Mouse (Mus musculus): ENCODE results near the gene Kcnj15.
A peak's percentile ranks its signal among the peaks of the same experiment; 100 is the strongest.

Gene Kcnj15

DNA sequence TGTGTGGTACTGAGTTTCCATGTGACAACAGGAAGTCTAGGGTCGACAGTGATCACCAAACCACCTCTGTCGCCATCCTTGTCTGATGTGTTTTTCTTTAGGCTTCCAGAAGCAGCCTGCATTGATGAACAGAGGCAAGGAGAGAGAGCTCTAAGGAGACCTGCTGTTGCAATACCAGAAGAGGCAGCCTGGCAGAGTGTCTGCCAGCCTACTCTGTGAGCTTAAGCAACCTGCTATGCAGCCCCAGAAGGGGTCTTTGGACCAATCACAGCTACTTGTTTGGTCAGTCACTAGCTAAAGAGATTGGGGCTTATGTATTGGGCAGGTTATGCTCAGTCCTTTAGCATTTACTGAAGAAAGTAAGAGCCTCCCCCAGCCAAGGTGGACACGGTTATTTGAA lies 11.9 kb upstream of the Kcnj15 start:
- no peak for DNase-seq (ENCODE audit: low spot score)

DNA sequence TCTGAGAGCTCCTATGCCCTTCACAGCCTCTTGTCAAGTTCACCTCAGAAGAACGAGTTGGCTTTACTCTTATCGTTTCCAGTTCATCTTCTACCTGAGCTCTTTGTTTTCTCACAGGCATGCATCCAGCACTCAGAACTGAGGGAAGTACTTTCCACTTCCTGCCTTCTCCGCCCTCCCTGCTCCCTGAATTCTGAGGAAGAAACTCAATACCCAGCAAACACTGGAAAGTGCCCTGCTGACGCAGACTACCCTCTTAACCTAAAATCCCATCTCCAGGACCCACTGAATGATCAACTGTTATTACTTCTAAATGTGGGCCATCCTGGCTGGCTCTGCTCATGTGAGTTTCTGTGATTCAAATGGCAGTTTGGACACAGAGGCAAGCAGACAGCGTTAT lies 8.7 kb upstream of the Kcnj15 start:
- DNase-seq (ENCODE audit: low spot score), result no peak

DNA sequence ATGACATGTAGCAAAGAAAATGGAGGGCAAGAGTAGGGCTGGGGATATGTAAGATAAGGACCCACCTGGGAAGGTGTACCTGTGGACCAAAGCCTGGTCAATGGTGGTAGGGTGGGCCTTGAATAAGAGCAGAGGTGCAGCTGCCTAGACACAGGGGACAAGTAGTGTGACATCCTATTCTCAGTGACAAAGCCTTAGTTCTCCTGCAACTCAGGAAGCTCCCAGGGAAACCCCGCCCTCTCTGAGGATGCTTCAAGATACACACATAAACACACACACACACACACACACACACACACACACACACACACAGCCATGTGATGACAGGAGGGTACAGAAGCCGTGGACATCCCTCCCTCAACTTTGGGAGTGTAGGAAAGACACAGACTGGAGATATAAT lies 710 bp upstream of the Kcnj15 start:
- DNase-seq (ENCODE audit: low spot score), result no peak

- no peak for DNase-seq (ENCODE audit: low spot score)
Measured at GRCm38 (mm10) chr16:95258100-95258499, 742 bp downstream of the Kcnj15 start.

GRCm38 (mm10) chr16:95259505-95259904 lies 2.1 kb downstream of the Kcnj15 start:
- DNase-seq (ENCODE audit: low spot score), result no peak

- no peak for DNase-seq (ENCODE audit: low spot score)
Measured at GRCm38 (mm10) chr16:95260693-95261092, 3.3 kb downstream of the Kcnj15 start.

GRCm38 (mm10) chr16:95261807-95262206 lies 4.4 kb downstream of the Kcnj15 start:
- no peak for DNase-seq (ENCODE audit: low spot score)

DNA sequence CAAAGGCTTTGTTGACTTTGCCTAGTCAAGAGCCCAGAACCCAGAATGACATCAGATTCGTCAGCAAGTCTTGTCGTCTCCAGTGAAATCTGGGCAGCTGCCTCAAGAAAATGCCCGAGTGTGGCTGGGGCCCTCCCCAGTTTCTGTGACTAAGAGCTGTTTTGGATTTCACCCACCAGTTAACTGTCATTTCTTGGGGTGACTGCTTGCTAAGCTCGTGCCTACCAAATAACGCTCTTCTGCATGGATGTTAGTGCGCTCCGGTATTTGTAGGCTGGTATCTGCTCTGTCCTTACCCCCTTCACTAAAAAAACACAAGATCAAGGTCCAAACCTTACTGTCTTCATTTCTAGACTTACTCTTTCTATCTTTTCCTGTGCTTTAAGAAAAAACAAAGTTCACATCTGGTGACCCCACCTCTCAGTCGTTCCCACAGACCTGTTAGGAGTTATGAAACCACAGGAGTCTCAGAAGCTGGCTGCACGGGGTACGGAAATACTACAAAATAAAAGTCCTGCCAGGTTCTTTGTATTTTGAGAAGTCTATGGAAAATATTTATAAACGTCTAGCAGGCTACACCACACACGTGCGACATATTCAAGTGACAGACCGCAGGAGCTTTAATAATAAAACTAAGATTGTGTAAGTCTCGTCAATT lies 5.5 kb downstream of the Kcnj15 start:
- DNase-seq (ENCODE audit: low spot score), result no peak

DNA sequence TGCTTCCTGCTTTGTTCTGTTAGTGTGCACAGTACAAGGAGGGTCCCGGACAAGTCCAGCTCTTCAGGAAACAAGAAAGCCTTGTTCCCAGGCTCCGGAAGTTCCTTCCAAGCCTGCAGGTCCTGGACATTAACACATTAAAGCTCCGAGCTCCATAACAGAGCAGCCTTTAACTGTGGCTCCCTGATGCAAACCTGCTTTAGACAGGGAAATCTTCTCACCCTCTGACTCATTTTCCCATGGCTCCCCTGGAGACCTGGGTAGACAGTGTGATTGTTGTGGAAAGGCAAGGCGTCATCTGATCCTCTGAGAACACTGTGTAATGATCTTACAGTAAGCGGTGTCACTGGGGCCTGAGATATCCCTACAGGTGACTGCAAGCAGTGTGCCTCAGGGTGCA lies 7.0 kb downstream of the Kcnj15 start:
- DNase-seq (ENCODE audit: low spot score), result no peak

DNA sequence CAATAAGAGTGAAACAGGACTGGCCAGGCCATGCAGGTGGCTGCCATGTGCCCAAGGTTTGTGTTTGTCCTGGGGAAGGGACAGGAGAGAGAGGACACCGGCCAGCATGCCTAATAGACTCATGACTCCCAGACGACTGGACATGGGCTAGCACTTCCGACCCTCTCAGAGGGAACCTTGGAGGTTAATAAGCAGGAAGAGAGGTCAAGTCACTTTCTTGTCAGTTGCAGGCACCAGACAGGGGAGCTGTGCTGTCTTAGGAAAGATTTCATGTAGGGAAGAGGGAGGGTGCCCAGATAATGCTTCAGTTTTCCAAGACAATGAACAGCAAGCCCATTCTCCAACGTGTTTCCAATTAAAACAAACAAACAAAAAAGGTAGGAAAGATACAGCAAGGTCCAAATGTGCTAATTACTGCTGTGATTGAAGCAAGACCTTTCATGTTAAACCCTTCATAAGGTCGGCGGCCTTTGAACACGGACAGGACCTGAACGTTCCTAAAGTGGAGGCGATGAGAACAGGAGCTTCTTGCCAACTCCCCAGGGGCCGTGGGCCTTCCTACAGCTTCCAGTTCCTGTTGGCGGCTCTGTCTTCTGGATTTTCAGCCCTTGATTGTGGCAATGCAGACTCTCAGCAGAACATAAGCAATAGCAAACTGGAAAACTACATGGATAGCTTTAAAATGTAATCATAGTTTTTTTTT lies 10.3 kb downstream of the Kcnj15 start:
- DNase-seq (ENCODE audit: low spot score), result no peak

- no peak for DNase-seq (ENCODE audit: low spot score)
Measured at GRCm38 (mm10) chr16:95269610-95270009, 12.3 kb downstream of the Kcnj15 start.

DNA sequence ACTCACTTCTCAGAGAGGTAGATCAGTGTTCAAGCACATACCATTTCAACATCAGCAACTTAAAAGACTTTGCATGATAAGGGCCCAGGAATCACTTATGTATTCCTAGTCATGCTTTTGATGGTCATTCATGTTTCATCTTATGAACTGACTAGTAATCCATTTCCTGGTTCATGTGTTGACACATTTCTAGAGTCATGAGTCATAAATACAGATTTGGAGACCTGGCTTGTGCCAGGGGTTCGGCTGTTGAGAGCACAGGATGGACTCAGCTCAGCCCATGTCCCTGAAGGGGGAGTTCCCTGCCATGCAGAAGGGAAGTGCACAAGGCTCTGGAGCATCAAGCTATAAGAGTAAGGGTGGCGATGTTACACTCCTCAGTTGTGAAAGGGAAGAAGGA lies 15.7 kb downstream of the Kcnj15 start:
- DNase-seq (ENCODE audit: low spot score), result no peak

- DNase-seq (ENCODE audit: low spot score), result no peak
Measured at GRCm38 (mm10) chr16:95275713-95276502, 18.6 kb downstream of the Kcnj15 start.

- DNase-seq (ENCODE audit: low spot score), result no peak
Measured at GRCm38 (mm10) chr16:95279015-95279414, 21.7 kb downstream of the Kcnj15 start.

DNA sequence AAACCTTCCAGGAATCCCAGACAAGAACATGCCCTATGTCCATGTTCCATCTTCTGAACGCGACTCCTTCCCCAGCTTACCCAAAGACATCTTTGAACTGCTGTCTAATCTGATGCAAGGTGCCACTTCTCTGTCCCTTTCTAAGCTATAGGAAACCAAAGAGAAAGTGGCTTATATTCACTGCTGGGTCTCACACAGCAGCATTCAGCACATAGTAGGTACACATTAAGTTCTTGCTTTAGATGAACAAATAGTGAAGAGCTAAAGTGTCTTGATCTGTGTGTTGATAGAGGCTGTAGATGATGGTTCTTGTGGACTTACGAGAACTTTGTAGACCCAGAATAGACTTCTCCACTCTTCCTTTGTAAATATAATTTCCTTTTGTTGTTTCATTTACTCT lies 23.0 kb downstream of the Kcnj15 start:
- no peak for DNase-seq (ENCODE audit: low spot score)

DNA sequence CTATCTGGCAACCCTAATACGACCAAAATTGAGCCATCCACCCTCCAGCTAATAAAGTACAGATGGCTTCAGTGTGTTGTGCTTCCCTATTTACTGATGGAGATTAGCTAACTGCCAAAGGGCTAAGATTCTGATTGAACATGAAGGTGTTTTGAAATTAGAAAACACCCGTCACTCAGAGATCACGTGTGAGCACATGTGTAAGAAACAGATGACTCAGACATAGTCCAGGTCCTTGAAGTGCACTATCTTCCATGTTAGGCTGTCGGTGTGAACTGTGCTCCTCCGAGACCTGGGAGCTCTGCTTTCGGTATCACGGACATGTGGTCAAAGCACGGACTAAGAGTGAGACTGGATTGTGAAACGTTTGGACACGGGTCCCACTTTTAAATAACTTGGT lies 26.0 kb downstream of the Kcnj15 start:
- peak; percentile 12 for DNase-seq (ENCODE audit: low spot score)

DNA sequence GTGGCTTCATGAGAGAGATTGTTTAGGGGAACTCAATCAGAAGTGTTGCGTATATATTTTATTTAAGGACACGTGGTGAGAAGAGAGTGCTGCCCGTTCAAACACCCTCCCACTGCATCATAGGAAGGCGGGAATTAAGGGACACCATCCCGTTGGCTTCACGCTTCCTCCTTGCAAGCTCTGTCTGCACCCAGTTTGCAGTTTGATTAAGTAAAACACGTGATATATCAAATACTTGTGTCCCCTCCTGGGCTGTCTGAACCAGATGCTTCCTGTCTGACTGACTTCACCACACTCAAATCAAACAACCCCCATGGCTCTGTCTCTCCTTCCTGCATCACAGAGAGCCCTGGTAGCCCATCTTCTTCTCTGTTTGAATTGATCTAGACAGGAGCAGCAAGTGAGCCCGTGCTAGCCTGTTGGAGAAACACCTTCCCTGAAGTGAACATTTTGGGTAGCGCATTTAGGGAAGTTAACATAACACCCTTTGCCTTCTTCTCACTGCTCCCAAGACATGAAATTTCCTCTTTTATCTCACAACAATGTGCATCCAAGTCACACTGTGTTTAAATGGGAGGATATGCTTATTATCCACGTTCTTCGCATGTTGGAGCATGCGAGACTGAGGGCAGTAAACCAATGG lies 26.8 kb downstream of the Kcnj15 start:
- no peak for DNase-seq (ENCODE audit: low spot score)

DNA sequence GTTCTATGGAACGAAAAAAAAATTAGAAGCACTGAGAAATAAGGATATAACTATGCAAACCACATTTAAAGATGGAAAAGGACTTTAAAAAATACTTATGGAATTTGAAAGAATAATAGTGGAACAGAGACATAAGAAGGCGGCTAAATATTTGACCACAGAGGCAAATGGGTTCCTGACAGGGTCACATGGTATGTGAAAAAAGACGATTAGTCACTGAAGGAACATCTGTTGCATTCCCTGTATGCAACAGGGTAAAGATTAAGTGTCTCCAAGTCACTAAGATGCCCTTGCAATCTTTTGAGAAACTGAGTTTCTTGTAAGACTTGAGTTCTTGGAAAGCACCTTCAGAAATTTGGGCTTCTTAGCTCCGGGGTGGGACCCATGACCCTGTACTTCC lies 27.7 kb downstream of the Kcnj15 start:
- DNase-seq (ENCODE audit: low spot score), result no peak

GRCm38 (mm10) chr16:95285767-95286166 lies 28.4 kb downstream of the Kcnj15 start:
- DNase-seq (ENCODE audit: low spot score), result no peak

GRCm38 (mm10) chr16:95287656-95288055 lies 30.3 kb downstream of the Kcnj15 start:
- DNase-seq (ENCODE audit: low spot score), result no peak

- DNase-seq (ENCODE audit: low spot score), result no peak
Measured at GRCm38 (mm10) chr16:95289375-95289774, 32.0 kb downstream of the Kcnj15 start.

DNA sequence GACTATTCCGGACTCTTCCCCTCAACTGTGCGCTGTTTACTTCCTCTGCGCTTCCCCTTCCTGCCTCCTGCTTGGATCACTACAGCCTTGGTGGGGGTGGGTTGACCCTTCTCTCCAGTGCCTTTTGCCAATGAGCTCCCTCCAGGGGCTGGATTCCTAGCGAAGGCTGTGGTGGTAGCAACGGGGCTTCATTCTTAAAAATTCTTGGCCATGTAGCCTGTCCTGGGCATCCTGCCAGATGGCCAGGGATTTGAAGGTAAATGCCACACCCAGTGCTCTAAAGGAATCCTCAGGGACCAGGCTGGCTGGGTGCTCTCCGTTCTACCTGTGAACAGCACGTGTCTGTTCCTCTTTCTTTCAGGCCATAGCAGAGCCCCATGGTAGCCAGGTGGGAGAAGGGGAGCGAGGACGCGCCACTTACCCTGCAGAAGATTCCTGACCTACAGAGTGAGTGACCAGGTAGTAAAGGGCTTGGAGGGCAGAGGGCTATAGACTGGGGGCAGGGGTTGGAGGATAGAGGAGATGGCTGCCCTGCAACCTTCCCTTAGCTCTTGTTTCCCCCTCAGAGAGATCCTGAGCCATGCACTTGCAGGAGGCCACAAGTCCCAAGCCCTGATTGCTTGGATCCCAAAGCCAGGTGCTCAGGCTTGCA lies 34.2 kb downstream of the Kcnj15 start:
- DNase-seq (ENCODE audit: low spot score), result no peak

Data from layer of hippocampus, adult 11-12 months (tissue).